Comparison of ENCODE assay signal across 8 mouse cellular contexts in the genomic region with DNA sequence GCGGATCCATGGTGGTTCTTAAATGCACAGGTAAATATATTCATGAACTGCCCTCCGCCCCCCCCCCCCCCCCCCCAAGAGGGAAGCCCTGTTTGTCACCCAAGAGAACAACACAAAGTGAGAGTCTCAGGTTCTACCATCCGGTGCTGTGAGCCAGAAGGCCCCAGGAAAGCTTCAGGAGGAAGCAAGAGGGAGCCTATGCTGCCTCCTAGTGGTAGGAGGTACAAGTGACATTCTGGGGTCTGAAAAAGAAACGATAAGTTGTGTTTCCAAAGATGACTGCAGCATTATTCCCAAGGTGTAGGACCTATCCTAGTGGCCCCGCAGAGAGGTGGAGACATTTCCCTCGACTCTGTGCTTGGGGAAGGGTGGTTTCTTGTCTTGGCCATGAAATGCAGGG.
A peak's percentile ranks its signal among the peaks of the same experiment; 100 is the strongest.
DNase-seq lines count a peak whose midpoint lies in the region; ATAC-seq and TF ChIP-seq lines count a peak whose summit lies in the region.

No protein-coding gene starts in this region.

- ATAC-seq in midbrain, embryonic 11.5 days (ENCODE audit: low FRiP score), result no peak; the same call in 1 of the 2 replicates
- ATAC-seq in heart, postnatal 0 days (ENCODE audit: insufficient read depth, low read depth), result no peak
- no peak for ATAC-seq in hindbrain, embryonic 14.5 days (ENCODE audit: low FRiP score)

- H3K27ac ChIP-seq in midbrain, embryonic 10.5 days (replicated peaks), result no peak overlapping the region
- H3K27ac ChIP-seq in midbrain, embryonic 11.5 days (ENCODE audit: low read depth, low read length), result no peak overlapping the region
- H3K27ac ChIP-seq in heart, postnatal 0 days (ENCODE audit: low read depth), result no peak overlapping the region
- H3K27ac ChIP-seq in hindbrain, embryonic 14.5 days, result no peak overlapping the region

- no peaks in the 10 kb centered on the region for H3K9me3 ChIP-seq in midbrain, embryonic 10.5 days (replicated peaks)
- H3K9me3 ChIP-seq in midbrain, embryonic 11.5 days (ENCODE audit: control insufficient read depth, low read length), result no peaks in the 10 kb centered on the region
- no peaks in the 10 kb centered on the region for H3K9me3 ChIP-seq in heart, postnatal 0 days (replicated peaks; ENCODE audit: control insufficient read depth, low read length)
- no peaks in the 10 kb centered on the region for H3K9me3 ChIP-seq in hindbrain, embryonic 14.5 days (ENCODE audit: control insufficient read depth, low read length)

- no peaks in the 10 kb centered on the region for H3K27me3 ChIP-seq in midbrain, embryonic 10.5 days (ENCODE audit: low read depth, poor library complexity, severe bottlenecking)
- no peaks in the 10 kb centered on the region for H3K27me3 ChIP-seq in midbrain, embryonic 11.5 days (ENCODE audit: control insufficient read depth, insufficient read depth, low read length)
- no peaks in the 10 kb centered on the region for H3K27me3 ChIP-seq in heart, postnatal 0 days (ENCODE audit: control insufficient read depth, insufficient read depth, low read length)
- no peaks in the 10 kb centered on the region for H3K27me3 ChIP-seq in hindbrain, embryonic 14.5 days (ENCODE audit: control insufficient read depth, insufficient read depth, low read length)

- 54% methylated on average over 6 of the region's 6 CpGs for WGBS in midbrain, embryonic 10.5 days
- WGBS in midbrain, embryonic 11.5 days, result 47% methylated on average over 6 of the region's 6 CpGs
- WGBS in heart, postnatal 0 days, result 41% methylated on average over 5 of the region's 6 CpGs
- WGBS in hindbrain, embryonic 14.5 days, result 58% methylated on average over 5 of the region's 6 CpGs

- no peaks in the 10 kb centered on the region for H3K36me3 ChIP-seq in midbrain, embryonic 10.5 days
- H3K36me3 ChIP-seq in midbrain, embryonic 11.5 days (ENCODE audit: control insufficient read depth, insufficient read depth, low read length), result no peaks in the 10 kb centered on the region
- H3K36me3 ChIP-seq in heart, postnatal 0 days (replicated peaks; ENCODE audit: control insufficient read depth, insufficient read depth, low read length), result no peaks in the 10 kb centered on the region
- no peaks in the 10 kb centered on the region for H3K36me3 ChIP-seq in hindbrain, embryonic 14.5 days (replicated peaks; ENCODE audit: control insufficient read depth, insufficient read depth)

- no peak overlapping the region for H3K9ac ChIP-seq in midbrain, embryonic 11.5 days (ENCODE audit: low read length)
- H3K9ac ChIP-seq in heart, postnatal 0 days (replicated peaks; ENCODE audit: low read depth, low read length), result no peak overlapping the region
- no peak overlapping the region for H3K9ac ChIP-seq in hindbrain, embryonic 14.5 days

- H3K4me3 ChIP-seq in midbrain, embryonic 10.5 days, result no peak overlapping the region
- H3K4me3 ChIP-seq in midbrain, embryonic 11.5 days (ENCODE audit: low read depth, low read length), result no peak overlapping the region
- H3K4me3 ChIP-seq in heart, postnatal 0 days (ENCODE audit: low read depth, low read length), result no peak overlapping the region
- no peak overlapping the region for H3K4me3 ChIP-seq in hindbrain, embryonic 14.5 days (replicated peaks; ENCODE audit: low read length)

- TF ChIP-seq EP300 in heart, postnatal 0 days (IDR thresholded peaks at IDR 0.05; ENCODE audit: low read depth), result no peak

- no peak overlapping the region for H3K4me2 ChIP-seq in midbrain, embryonic 11.5 days
- no peak overlapping the region for H3K4me2 ChIP-seq in heart, postnatal 0 days (ENCODE audit: low read depth, low read length)
- no peak overlapping the region for H3K4me2 ChIP-seq in hindbrain, embryonic 14.5 days (replicated peaks)

- H3K4me1 ChIP-seq in midbrain, embryonic 10.5 days, result peaks cover 13% of the 10 kb centered on the region
- H3K4me1 ChIP-seq in midbrain, embryonic 11.5 days (ENCODE audit: control insufficient read depth, insufficient read depth, low read length), result no peaks in the 10 kb centered on the region
- no peaks in the 10 kb centered on the region for H3K4me1 ChIP-seq in heart, postnatal 0 days (ENCODE audit: control insufficient read depth, insufficient read depth)
- peaks cover 14% of the 10 kb centered on the region; the same call in 1 of the 2 replicates for H3K4me1 ChIP-seq in hindbrain, embryonic 14.5 days (replicated peaks; ENCODE audit: control insufficient read depth, insufficient read depth, low read length)

- DNase-seq in adrenal gland, postnatal 14 days, result peak; percentile 75
- no peak for DNase-seq in adrenal gland, adult 8-10 months
- DNase-seq in midbrain, embryonic 10.5 days (ENCODE audit: low spot score), result peak; percentile 28
- DNase-seq in midbrain, embryonic 11.5 days (ENCODE audit: low spot score, missing footprints), result no peak
- DNase-seq in heart, postnatal 0 days (ENCODE audit: low spot score), result peak; percentile 49
- peak; percentile 43 for DNase-seq in lung, postnatal 14 days
- no peak for DNase-seq in spleen, postnatal 14 days (ENCODE audit: low spot score in 2 of 2)
- DNase-seq in hindbrain, embryonic 14.5 days (ENCODE audit: low spot score), result no peak

- peak; percentile 76 for TF ChIP-seq CTCF in heart, postnatal 0 days (IDR thresholded peaks at IDR 0.05; ENCODE audit: low read depth)

Comparison
In these comparisons a context has a peak if more than half of its experiments do, and no peak if none do; other contexts are left out.
1. DNase-seq: peak in adrenal gland, postnatal 14 days (single experiment), midbrain, embryonic 10.5 days (single experiment), heart, postnatal 0 days (single experiment) and lung, postnatal 14 days (single experiment); none in adrenal gland, adult 8-10 months (single experiment), midbrain, embryonic 11.5 days (single experiment), spleen, postnatal 14 days (0 of 2) and hindbrain, embryonic 14.5 days (single experiment).